Mouse (Mus musculus): ENCODE results near the gene Arsb. TPM values are rescaled to one million over a fixed set of nuclear protein-coding genes. Genes with fewer than 3 reads are reported as not detected.

The Arsb gene
- polyA plus RNA-seq, 1 experiment: 86.9 TPM

- H3K27ac ChIP-seq (ENCODE audit: insufficient read depth, low read length): no peak overlapping the region
- no peaks in the 10 kb centered on the region for H3K4me1 ChIP-seq (ENCODE audit: control insufficient read depth, insufficient read depth, low read length)
- TF ChIP-seq POLR2A (IDR thresholded peaks at IDR 0.05; ENCODE audit: extremely low read depth, insufficient read depth, low read length) (no peak), CTCF (IDR thresholded peaks at IDR 0.05; ENCODE audit: extremely low read depth, insufficient read depth, low read length) (no peak)
- no peak overlapping the region for H3K4me3 ChIP-seq (ENCODE audit: insufficient read depth, low read length)
Observed at GRCm38 (mm10) chr13:93909847-93910246, 138.4 kb downstream of the Arsb start.

GRCm38 (mm10) chr13:93911037-93911436 is 139.6 kb downstream of the Arsb start:
- H3K4me1 ChIP-seq (ENCODE audit: control insufficient read depth, insufficient read depth, low read length): no peaks in the 10 kb centered on the region
- H3K4me3 ChIP-seq (ENCODE audit: insufficient read depth, low read length): no peak overlapping the region
- TF ChIP-seq CTCF (IDR thresholded peaks at IDR 0.05; ENCODE audit: extremely low read depth, insufficient read depth, low read length) (no peak), POLR2A (IDR thresholded peaks at IDR 0.05; ENCODE audit: extremely low read depth, insufficient read depth, low read length) (no peak)
- no peak overlapping the region for H3K27ac ChIP-seq (ENCODE audit: insufficient read depth, low read length)

- no peak overlapping the region for H3K4me3 ChIP-seq (ENCODE audit: insufficient read depth, low read length)
- no peaks in the 10 kb centered on the region for H3K4me1 ChIP-seq (ENCODE audit: control insufficient read depth, insufficient read depth, low read length)
- no peak overlapping the region for H3K27ac ChIP-seq (ENCODE audit: insufficient read depth, low read length)
- no peak for TF ChIP-seq CTCF (IDR thresholded peaks at IDR 0.05; ENCODE audit: extremely low read depth, insufficient read depth, low read length)
- no peak for TF ChIP-seq POLR2A (IDR thresholded peaks at IDR 0.05; ENCODE audit: extremely low read depth, insufficient read depth, low read length)
Observed at GRCm38 (mm10) chr13:93912326-93912915, 141.0 kb downstream of the Arsb start.

GRCm38 (mm10) chr13:93914206-93914605 is 142.8 kb downstream of the Arsb start:
- no peaks in the 10 kb centered on the region for H3K4me1 ChIP-seq (ENCODE audit: control insufficient read depth, insufficient read depth, low read length)
- no peak for TF ChIP-seq CTCF (IDR thresholded peaks at IDR 0.05; ENCODE audit: extremely low read depth, insufficient read depth, low read length)
- TF ChIP-seq POLR2A (IDR thresholded peaks at IDR 0.05; ENCODE audit: extremely low read depth, insufficient read depth, low read length): no peak
- no peak overlapping the region for H3K4me3 ChIP-seq (ENCODE audit: insufficient read depth, low read length)
- no peak overlapping the region for H3K27ac ChIP-seq (ENCODE audit: insufficient read depth, low read length)

GRCm38 (mm10) chr13:93915641-93916570 is 144.5 kb downstream of the Arsb start:
- no peaks in the 10 kb centered on the region for H3K4me1 ChIP-seq (ENCODE audit: control insufficient read depth, insufficient read depth, low read length)
- TF ChIP-seq POLR2A (IDR thresholded peaks at IDR 0.05; ENCODE audit: extremely low read depth, insufficient read depth, low read length) (no peak), CTCF (IDR thresholded peaks at IDR 0.05; ENCODE audit: extremely low read depth, insufficient read depth, low read length) (no peak)
- H3K27ac ChIP-seq (ENCODE audit: insufficient read depth, low read length): no peak overlapping the region
- no peak overlapping the region for H3K4me3 ChIP-seq (ENCODE audit: insufficient read depth, low read length)

- Histone ChIP-seq H3K4me3 (ENCODE audit: insufficient read depth, low read length) (no peak overlapping the region), H3K4me1 (ENCODE audit: control insufficient read depth, insufficient read depth, low read length) (no peaks in the 10 kb centered on the region), H3K27ac (ENCODE audit: insufficient read depth, low read length) (no peak overlapping the region)
- TF ChIP-seq CTCF (IDR thresholded peaks at IDR 0.05; ENCODE audit: extremely low read depth, insufficient read depth, low read length) (no peak), POLR2A (IDR thresholded peaks at IDR 0.05; ENCODE audit: extremely low read depth, insufficient read depth, low read length) (no peak)
Observed at GRCm38 (mm10) chr13:93919536-93919935, 148.1 kb downstream of the Arsb start.

- no peak overlapping the region for H3K4me3 ChIP-seq (ENCODE audit: insufficient read depth, low read length)
- no peak for TF ChIP-seq POLR2A (IDR thresholded peaks at IDR 0.05; ENCODE audit: extremely low read depth, insufficient read depth, low read length)
- no peak for TF ChIP-seq CTCF (IDR thresholded peaks at IDR 0.05; ENCODE audit: extremely low read depth, insufficient read depth, low read length)
- peaks cover 4% of the 10 kb centered on the region for H3K4me1 ChIP-seq (ENCODE audit: control insufficient read depth, insufficient read depth, low read length)
- H3K27ac ChIP-seq (ENCODE audit: insufficient read depth, low read length): no peak overlapping the region
Observed at GRCm38 (mm10) chr13:93920080-93920785, 148.8 kb downstream of the Arsb start.

- no peak for TF ChIP-seq POLR2A (IDR thresholded peaks at IDR 0.05; ENCODE audit: extremely low read depth, insufficient read depth, low read length)
- no peak for TF ChIP-seq CTCF (IDR thresholded peaks at IDR 0.05; ENCODE audit: extremely low read depth, insufficient read depth, low read length)
- Histone ChIP-seq H3K27ac (ENCODE audit: insufficient read depth, low read length) (no peak overlapping the region), H3K4me1 (ENCODE audit: control insufficient read depth, insufficient read depth, low read length) (peaks cover 5% of the 10 kb centered on the region), H3K4me3 (ENCODE audit: insufficient read depth, low read length) (no peak overlapping the region)
Observed at GRCm38 (mm10) chr13:93920786-93921300, 149.4 kb downstream of the Arsb start.

GRCm38 (mm10) chr13:93921831-93922565 is 150.6 kb downstream of the Arsb start:
- Histone ChIP-seq H3K4me1 (ENCODE audit: control insufficient read depth, insufficient read depth, low read length) (peaks cover 5% of the 10 kb centered on the region), H3K4me3 (ENCODE audit: insufficient read depth, low read length) (no peak overlapping the region), H3K27ac (ENCODE audit: insufficient read depth, low read length) (no peak overlapping the region)
- no peak for TF ChIP-seq CTCF (IDR thresholded peaks at IDR 0.05; ENCODE audit: extremely low read depth, insufficient read depth, low read length)
- no peak for TF ChIP-seq POLR2A (IDR thresholded peaks at IDR 0.05; ENCODE audit: extremely low read depth, insufficient read depth, low read length)
